Mouse (Mus musculus) cerebral cortex, adult 2 months (tissue): ENCODE data around the gene Hes6.

Experiments used
- WGBS: fragments of 180-500 bp; shearing (Covaris S2); methylation state at CpG from one replicate; pipeline ENCODE4 v1.1.7; 2018; 5-methylcytosine and 5-hydroxymethylcytosine counted together

Gene Hes6

GRCm38 (mm10) chr1:91441855-91442254 is 28.0 kb upstream of the Hes6 start:
- 94% methylated on average over 3 of the region's 3 CpGs for WGBS

- 91% methylated on average over 8 of the region's 8 CpGs for WGBS
Measured at GRCm38 (mm10) chr1:91439776-91440175, 25.9 kb upstream of the Hes6 start.

- WGBS = 82% methylated on average over 7 of the region's 7 CpGs
Measured at GRCm38 (mm10) chr1:91437573-91437972, 23.7 kb upstream of the Hes6 start.

DNA sequence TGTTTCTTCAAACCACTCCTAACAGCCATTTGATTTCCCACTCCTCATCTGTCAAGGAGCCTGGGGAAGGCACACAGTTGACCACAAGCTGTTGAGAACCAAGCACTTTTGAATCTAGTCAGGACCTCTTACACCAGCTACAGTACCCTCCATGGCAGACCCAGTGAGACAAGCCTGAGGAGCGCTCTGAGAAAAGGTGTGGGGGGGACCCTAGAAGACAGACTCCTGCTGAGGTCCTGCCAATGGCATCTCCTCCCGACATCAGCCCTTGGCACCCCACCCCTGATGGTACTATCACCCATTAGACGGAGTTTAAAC is 23.2 kb upstream of the Hes6 start:
- WGBS = 89% methylated on average over 3 of the region's 3 CpGs

DNA sequence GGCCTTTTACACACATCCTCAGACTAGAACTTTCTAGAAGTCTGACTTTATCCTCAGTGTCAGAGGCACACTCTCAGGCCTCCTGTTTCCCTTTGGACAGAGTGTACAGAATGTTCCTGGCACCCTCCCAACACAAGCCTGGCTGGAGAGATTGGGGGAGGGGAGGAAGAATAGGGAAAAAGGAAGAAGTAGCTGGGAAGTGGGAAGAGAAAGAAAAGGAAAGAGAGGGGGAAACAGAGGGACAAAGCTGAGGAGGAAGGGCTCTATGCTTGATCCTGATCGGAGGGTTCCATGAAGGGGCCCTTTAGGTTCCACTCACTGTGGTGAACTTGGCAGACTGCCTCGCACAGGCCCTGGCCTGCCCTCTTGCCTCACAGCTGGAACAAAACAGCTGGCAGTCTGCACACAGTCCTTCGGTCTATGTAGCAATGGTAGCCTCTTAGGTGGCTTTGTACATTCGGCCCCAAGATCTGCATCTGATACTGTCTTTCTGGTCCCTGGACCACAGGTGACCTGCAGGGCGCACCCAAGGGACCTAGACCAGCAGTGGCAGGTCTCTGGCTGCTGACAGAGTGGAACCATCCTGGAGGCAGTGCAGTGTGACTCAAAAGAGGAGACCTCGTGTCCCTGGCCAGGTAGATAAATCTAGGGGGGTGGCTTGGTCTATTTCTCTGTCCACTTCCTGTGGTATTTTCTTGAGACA is 22.7 kb upstream of the Hes6 start:
- WGBS = 61% methylated on average over 6 of the region's 6 CpGs

- WGBS = 69% methylated on average over 13 of the region's 13 CpGs
Measured at GRCm38 (mm10) chr1:91435606-91436130, 21.8 kb upstream of the Hes6 start.

GRCm38 (mm10) chr1:91434905-91435304 is 21.1 kb upstream of the Hes6 start:
- WGBS = 95% methylated on average over 8 of the region's 8 CpGs

- WGBS = 82% methylated on average over 7 of the region's 7 CpGs
Measured at GRCm38 (mm10) chr1:91430761-91431160, 16.9 kb upstream of the Hes6 start.

DNA sequence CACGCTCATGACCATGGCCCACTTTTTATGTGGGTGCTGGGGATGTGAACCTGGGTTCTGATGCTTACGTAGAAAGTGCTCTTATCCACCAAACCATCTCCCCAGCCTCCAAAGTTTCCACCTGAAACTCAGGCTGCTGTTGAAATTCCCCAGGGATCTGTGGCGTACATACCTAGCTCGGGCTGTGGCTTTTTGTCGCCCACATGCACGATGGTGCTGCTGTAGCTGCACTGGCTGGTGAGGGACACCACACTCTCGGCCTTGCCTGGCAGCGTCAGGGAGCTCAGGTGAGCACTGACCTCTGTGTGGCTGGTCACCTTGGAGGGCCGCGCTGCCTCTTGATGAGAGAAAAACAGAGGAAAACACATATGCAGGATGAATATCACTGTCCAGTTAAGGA is 15.4 kb upstream of the Hes6 start:
- WGBS = 94% methylated on average over 10 of the region's 10 CpGs

DNA sequence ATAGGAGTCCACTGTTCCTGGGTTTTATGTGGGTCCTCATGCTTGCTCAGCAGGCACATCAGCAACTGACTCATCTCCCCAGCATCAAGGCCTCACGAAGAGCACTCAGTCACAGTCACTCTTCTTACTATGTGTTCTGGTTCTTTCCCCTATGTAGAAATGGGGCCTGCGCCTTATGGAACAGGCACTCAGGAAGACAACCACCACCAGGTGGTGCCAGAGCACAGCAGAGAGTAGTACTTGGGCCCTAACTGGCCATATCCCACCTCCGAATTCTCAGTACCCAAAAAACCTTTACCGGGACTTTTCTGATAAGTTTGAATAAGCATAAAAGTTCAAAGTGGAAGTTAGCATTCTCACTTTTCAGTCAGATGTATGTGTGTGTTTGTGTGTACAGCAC is 14.8 kb upstream of the Hes6 start:
- WGBS = 22% methylated on average over 4 of the region's 4 CpGs

DNA sequence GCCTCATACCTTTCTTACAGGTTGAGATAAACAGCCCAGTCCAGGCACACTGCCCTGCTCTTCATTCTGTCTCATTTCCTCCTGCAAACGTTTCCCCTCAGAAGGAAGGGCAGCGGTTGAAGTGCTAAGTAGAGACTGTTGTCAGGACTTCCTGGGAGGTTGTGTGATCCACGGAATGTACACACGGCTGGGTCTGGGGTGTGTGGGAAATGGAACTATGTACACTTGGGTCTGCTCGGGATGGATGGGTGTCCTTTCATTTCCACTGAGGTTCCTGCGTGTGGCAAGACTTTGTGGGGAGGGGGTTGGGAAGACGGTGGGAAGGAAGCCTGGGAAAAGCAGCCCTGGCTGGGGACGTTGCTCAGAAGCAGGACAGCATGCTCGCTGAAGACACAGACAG is 12.6 kb upstream of the Hes6 start:
- 78% methylated on average over 9 of the region's 9 CpGs for WGBS

GRCm38 (mm10) chr1:91420601-91421065 is 6.8 kb upstream of the Hes6 start:
- WGBS = 93% methylated on average over 8 of the region's 8 CpGs

GRCm38 (mm10) chr1:91419862-91420600 is 6.2 kb upstream of the Hes6 start:
- 82% methylated on average over 10 of the region's 10 CpGs for WGBS

GRCm38 (mm10) chr1:91417991-91418390 is 4.2 kb upstream of the Hes6 start:
- WGBS = 65% methylated on average over 1 of the region's 1 CpGs

GRCm38 (mm10) chr1:91415311-91415710 is 1.5 kb upstream of the Hes6 start:
- 79% methylated on average over 5 of the region's 5 CpGs for WGBS

- WGBS = 79% methylated on average over 4 of the region's 4 CpGs
Measured at GRCm38 (mm10) chr1:91414903-91415302, 1.1 kb upstream of the Hes6 start.

DNA sequence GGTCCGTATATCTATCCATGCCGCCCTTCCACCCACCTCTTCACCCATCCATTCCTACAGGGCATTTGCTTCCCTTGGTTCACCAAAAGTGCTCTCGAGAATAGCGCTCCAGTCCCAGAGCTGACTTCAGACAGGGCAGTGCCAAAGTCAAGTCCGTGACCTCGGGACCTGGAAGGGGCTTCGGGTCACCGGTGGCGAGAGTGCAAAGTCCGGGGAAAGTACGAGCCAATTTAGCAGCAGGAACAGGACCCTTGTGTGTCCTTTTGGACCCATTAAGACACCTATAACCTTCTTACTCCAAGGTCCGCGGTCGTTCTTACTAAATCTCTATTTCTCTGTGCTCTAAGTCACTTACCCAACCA is 321 bp downstream of the Hes6 start:
- WGBS = under 1% methylated on average over 14 of the region's 14 CpGs

DNA sequence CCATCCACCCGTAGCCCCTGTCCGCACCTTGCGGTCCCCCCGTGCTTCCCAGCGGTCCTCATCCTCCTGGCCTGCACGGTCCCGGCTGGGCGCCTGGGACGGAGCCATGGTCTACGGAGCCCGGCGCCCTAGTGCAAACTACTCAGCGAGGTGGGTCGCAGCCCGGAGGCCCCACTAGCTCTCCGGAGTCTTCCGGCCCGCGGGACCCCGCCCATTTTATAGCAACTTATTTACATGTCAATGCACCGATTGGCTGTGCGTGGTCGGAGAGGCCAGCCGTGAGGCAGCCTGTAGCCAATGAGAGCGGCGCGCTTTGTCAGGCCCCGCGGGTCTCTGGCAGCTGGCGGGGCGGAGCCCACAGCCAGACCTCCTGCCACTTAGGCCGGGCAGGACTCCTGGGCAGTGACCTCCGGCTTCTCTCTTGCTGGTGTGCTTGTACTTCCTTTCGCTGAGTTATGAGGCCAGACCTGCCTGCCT is 770 bp downstream of the Hes6 start:
- under 1% methylated on average over 34 of the region's 34 CpGs for WGBS

DNA sequence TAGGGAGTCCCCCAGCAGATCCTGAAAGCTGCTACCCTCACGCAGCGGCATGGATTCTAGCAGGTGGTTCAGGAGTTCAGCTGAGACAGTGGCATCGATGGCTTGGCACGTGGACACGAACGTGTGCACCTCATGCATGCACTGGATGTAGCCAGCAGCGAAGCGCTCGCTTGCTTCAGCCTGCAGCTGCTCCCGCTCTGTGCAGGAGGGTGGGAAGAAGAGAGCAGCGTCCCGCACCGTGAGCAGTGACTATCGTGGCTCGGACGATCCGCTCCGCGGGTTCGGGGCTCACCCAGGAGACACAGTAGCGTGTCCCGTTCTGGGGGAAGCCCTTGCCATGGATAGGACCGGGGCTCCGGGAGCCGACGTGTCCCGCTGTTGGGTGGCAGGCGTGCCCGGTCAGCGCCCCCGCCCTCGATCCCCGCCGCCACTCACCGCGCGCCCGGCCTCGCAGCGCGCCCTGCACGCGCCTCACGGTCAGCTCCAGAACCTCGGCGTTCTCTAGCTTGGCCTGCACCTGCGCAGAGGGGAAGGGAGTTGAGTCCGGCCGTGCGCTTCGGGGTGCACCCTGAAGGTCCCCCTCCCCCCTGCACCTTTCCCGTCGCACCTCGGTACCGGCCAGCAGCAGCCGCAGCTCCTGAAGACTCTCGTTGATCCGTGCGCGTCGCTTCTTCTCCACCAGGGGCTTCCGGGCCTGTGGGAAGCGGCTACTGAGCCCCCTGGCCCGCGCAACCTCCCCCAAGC is 1.4 kb downstream of the Hes6 start:
- WGBS = 4% methylated on average over 65 of the region's 65 CpGs

GRCm38 (mm10) chr1:91411631-91412285 is 2.1 kb downstream of the Hes6 start:
- 66% methylated on average over 8 of the region's 8 CpGs for WGBS

DNA sequence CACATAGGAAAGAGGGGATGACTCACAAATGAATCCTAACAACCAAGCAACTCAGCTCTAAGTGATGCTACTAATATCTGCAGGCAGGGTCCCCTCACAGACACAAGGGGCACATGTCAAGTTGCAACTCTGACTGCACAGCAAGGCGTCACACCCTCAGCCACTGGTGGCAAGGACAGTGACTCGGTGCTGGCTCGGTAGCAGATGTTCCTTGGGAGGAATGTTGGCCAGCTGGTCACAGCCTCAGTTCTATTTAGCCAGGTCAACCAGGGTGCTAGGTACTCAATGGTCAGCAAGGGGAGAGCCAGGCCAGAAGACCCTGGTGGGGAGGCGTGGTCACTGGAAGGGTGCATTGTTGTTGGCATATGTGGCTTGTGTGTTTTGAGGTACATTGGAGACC is 6.0 kb downstream of the Hes6 start:
- WGBS = 90% methylated on average over 4 of the region's 4 CpGs
